Mouse (Mus musculus) kidney, adult 2 months (tissue): ENCODE results near the gene Prcc.

Experiments
- CTCF ChIP-seq: fragments of 200-500 bp; conservative IDR thresholded peaks from 2 replicates; pipeline ENCODE4 v1.5.1; 2011; ENCODE audit warnings: low read depth, mild to moderate bottlenecking, control low read depth, low read length, moderate library complexity, mixed read lengths; ENCODE audit not compliant: insufficient read depth, insufficient read length
- POLR2A ChIP-seq: fragments of 200-500 bp; IDR thresholded peaks from one replicate; pipeline ENCODE4 v1.6.1; 2011; ENCODE audit warnings: low read depth, low read length, control low read depth

DNA sequence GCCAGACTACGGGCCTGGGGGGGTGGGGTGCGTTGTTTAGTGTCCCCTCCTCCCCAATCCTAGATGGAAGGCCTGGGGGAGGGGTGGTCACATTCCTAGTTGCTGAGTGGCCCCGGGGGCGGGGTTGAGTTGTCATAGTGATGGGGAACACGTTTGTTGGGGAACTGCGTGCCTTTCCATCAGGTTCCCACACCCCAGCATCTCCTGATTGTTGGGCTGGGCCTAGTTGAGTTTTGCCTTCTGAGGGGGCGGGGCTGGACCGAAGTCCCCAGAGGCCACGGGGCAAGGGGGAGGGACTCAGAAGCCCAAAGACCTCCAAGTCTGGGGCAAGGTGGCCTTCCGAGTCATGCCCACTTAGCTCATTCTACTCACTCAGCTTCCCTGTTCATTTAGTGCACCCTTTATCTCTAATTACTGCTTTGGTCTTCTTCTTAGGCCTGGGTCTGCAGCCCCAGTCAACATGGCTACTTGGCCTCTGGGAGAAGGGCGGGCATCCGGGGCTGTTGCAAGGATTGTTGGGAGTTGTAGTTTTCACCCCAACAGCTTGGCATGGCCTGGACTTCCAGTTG, 25.2 kb upstream of the Prcc start:
- TF ChIP-seq CTCF (no peak), POLR2A (no peak)
